Mouse (Mus musculus): Measurements from ENCODE around the gene Olfr572.
A peak's percentile ranks its signal among the peaks of the same experiment; 100 is the strongest.

Olfr572 gene

GRCm38 (mm10) chr7:102924109-102924508 is at the start of gene Olfr572:
Gene Olfr572, plus strand, starts transcription at chr7:102924409.
- DNase-seq (ENCODE audit: low read depth, low spot score): no peak

GRCm38 (mm10) chr7:102876822-102877221 is 47.4 kb upstream of the Olfr572 start, which contains the start of gene Olfr568:
Gene Olfr568, plus strand, starts transcription at chr7:102877122.
- no peak for DNase-seq (ENCODE audit: low read depth, low spot score)

GRCm38 (mm10) chr7:102890782-102891181 is 33.4 kb upstream of the Olfr572 start, which contains the start of gene Olfr569:
Gene Olfr569, minus strand, starts transcription at chr7:102890882.
- DNase-seq (ENCODE audit: low read depth, low spot score): no peak

GRCm38 (mm10) chr7:102915261-102915660 is 8.9 kb upstream of the Olfr572 start:
- no peak for DNase-seq (ENCODE audit: low read depth, low spot score)

GRCm38 (mm10) chr7:102916405-102916804 is 7.8 kb upstream of the Olfr572 start:
- no peak for DNase-seq (ENCODE audit: low read depth, low spot score)

- no peak for DNase-seq (ENCODE audit: low read depth, low spot score)
Measured at GRCm38 (mm10) chr7:102917032-102917875, 7.0 kb upstream of the Olfr572 start, which contains the start of gene Olfr571. Gene Olfr571, minus strand, starts transcription at chr7:102917536.

- peak; percentile 61 for DNase-seq (ENCODE audit: low read depth, low spot score)
Measured at GRCm38 (mm10) chr7:102919632-102920031, 4.6 kb upstream of the Olfr572 start.

- peak; percentile 12 for DNase-seq (ENCODE audit: low read depth, low spot score)
Measured at GRCm38 (mm10) chr7:102927105-102927504, 2.9 kb downstream of the Olfr572 start.

- no peak for DNase-seq (ENCODE audit: low read depth, low spot score)
Measured at GRCm38 (mm10) chr7:102942475-102942874, 18.3 kb downstream of the Olfr572 start, which contains the start of gene Olfr573-ps1. Gene Olfr573-ps1, minus strand, starts transcription at chr7:102942575.

- DNase-seq (ENCODE audit: low read depth, low spot score): no peak
Measured at GRCm38 (mm10) chr7:102943417-102943816, 19.2 kb downstream of the Olfr572 start.

GRCm38 (mm10) chr7:102948167-102948566 is 24.0 kb downstream of the Olfr572 start, which contains the start of gene Olfr574:
Gene Olfr574, plus strand, starts transcription at chr7:102948467.
- DNase-seq (ENCODE audit: low read depth, low spot score): no peak

GRCm38 (mm10) chr7:102950732-102951131 is 26.5 kb downstream of the Olfr572 start:
- DNase-seq (ENCODE audit: low read depth, low spot score): no peak

- DNase-seq (ENCODE audit: low read depth, low spot score): no peak
Measured at GRCm38 (mm10) chr7:102958137-102958536, 33.9 kb downstream of the Olfr572 start.

GRCm38 (mm10) chr7:102958593-102958992 is 34.4 kb downstream of the Olfr572 start, which contains the start of gene Olfr575:
Gene Olfr575, minus strand, starts transcription at chr7:102958775.
- no peak for DNase-seq (ENCODE audit: low read depth, low spot score)

GRCm38 (mm10) chr7:102962360-102962759 is 38.2 kb downstream of the Olfr572 start, which contains the start of gene Olfr576:
Gene Olfr576, plus strand, starts transcription at chr7:102962660.
- DNase-seq (ENCODE audit: low read depth, low spot score): no peak

- DNase-seq (ENCODE audit: low read depth, low spot score): no peak
Measured at GRCm38 (mm10) chr7:102974399-102974798, 50.2 kb downstream of the Olfr572 start.

GRCm38 (mm10) chr7:102975843-102976242 is 51.6 kb downstream of the Olfr572 start, which contains the start of gene Olfr577:
Gene Olfr577, minus strand, starts transcription at chr7:102975943.
- DNase-seq (ENCODE audit: low read depth, low spot score): no peak

All from A20 (cell line).